Mouse (Mus musculus) megakaryocyte, embryonic 14.5 days (primary cell): ENCODE data around the gene Mcl1. TPM values are rescaled to one million over a fixed set of nuclear protein-coding genes. Genes with fewer than 3 reads are reported as not detected.

ENCODE experiments used
- H3K27me3 ChIP-seq: replicated peaks from 2 replicates; pipeline ENCODE3; 2012; ENCODE audit warnings: inconsistent platforms
- H3K36me3 ChIP-seq: replicated peaks from 2 replicates; pipeline ENCODE3; 2012; ENCODE audit warnings: low read length, inconsistent platforms, mixed read lengths
- H3K4me1 ChIP-seq: 2 replicates; pipeline ENCODE4 v1.6.1; 2012; ENCODE audit warnings: inconsistent platforms
- H3K4me3 ChIP-seq: replicated peaks from 2 replicates; pipeline ENCODE3; 2012; ENCODE audit warnings: moderate library complexity, mild to moderate bottlenecking, inconsistent platforms
- H3K9me3 ChIP-seq: 2 replicates; pipeline ENCODE4 v1.6.1; 2012; ENCODE audit warnings: inconsistent platforms
- FLI1 ChIP-seq: IDR thresholded peaks from 2 replicates; pipeline ENCODE4 v1.6.1; 2012; ENCODE audit warnings: low read length, inconsistent platforms, mixed read lengths
- GATA1 ChIP-seq: IDR thresholded peaks from 3 replicates; pipeline ENCODE4 v1.6.1; 2012; ENCODE audit warnings: mixed read lengths, low read length, inconsistent platforms, borderline replicate concordance
- polyA plus RNA-seq: library from polyadenylated mRNA; stranded (reverse); fragments of >175 nt; gene quantifications from 2 replicates; pipeline ENCODE4 v1.2.3, GENCODE M21; 2012; ENCODE audit warnings: low replicate concordance; ENCODE audit not compliant: insufficient read depth

Mcl1 gene
- polyA plus RNA-seq, 1 experiment = 222 TPM

- Histone ChIP-seq H3K27me3 (no peaks in the 10 kb centered on the region), H3K9me3 (no peaks in the 10 kb centered on the region), H3K36me3 (peaks cover 9% of the 10 kb centered on the region), H3K4me3 (no peak overlapping the region), H3K4me1 (peaks cover 76% of the 10 kb centered on the region)
- TF ChIP-seq GATA1 (no peak), FLI1 (no peak)
Observed at GRCm38 (mm10) chr3:95692677-95693076, 34.1 kb downstream of the Mcl1 start.

- Histone ChIP-seq H3K36me3 (peaks cover 5% of the 10 kb centered on the region), H3K27me3 (no peaks in the 10 kb centered on the region), H3K4me1 (peaks cover 68% of the 10 kb centered on the region), H3K9me3 (no peaks in the 10 kb centered on the region), H3K4me3 (no peak overlapping the region)
- TF ChIP-seq GATA1 = no peak
- TF ChIP-seq FLI1 = no peak
Observed at GRCm38 (mm10) chr3:95693821-95694807, 35.5 kb downstream of the Mcl1 start.

GRCm38 (mm10) chr3:95694808-95695703 lies 36.5 kb downstream of the Mcl1 start:
- TF ChIP-seq GATA1 (no peak), FLI1 (no peak)
- Histone ChIP-seq H3K27me3 (peaks cover 1% of the 10 kb centered on the region), H3K9me3 (no peaks in the 10 kb centered on the region), H3K4me3 (no peak overlapping the region), H3K36me3 (peaks cover 5% of the 10 kb centered on the region), H3K4me1 (peaks cover 67% of the 10 kb centered on the region)

- TF ChIP-seq FLI1 (no peak), GATA1 (no peak)
- Histone ChIP-seq H3K36me3 (peaks cover 5% of the 10 kb centered on the region), H3K4me3 (no peak overlapping the region), H3K4me1 (peaks cover 68% of the 10 kb centered on the region), H3K27me3 (peaks cover 5% of the 10 kb centered on the region), H3K9me3 (no peaks in the 10 kb centered on the region)
Observed at GRCm38 (mm10) chr3:95695796-95696195, 37.2 kb downstream of the Mcl1 start.

- TF ChIP-seq GATA1 (no peak), FLI1 (no peak)
- Histone ChIP-seq H3K4me3 (no peak overlapping the region), H3K4me1 (peaks cover 74% of the 10 kb centered on the region), H3K27me3 (peaks cover 5% of the 10 kb centered on the region), H3K36me3 (peaks cover 5% of the 10 kb centered on the region), H3K9me3 (no peaks in the 10 kb centered on the region)
Observed at GRCm38 (mm10) chr3:95696360-95696759, 37.8 kb downstream of the Mcl1 start.

GRCm38 (mm10) chr3:95698286-95698685 lies 39.7 kb downstream of the Mcl1 start:
- H3K36me3 ChIP-seq = peaks cover 3% of the 10 kb centered on the region
- H3K4me3 ChIP-seq = no peak overlapping the region
- H3K27me3 ChIP-seq = peaks cover 5% of the 10 kb centered on the region
- no peaks in the 10 kb centered on the region for H3K9me3 ChIP-seq
- H3K4me1 ChIP-seq = peaks cover 66% of the 10 kb centered on the region
- TF ChIP-seq GATA1 = no peak
- TF ChIP-seq FLI1 = no peak

- TF ChIP-seq FLI1 (no peak), GATA1 (no peak)
Observed at GRCm38 (mm10) chr3:95700233-95700681, 41.7 kb downstream of the Mcl1 start.

GRCm38 (mm10) chr3:95701085-95701484 lies 42.5 kb downstream of the Mcl1 start:
- Histone ChIP-seq H3K27me3 (peaks cover 5% of the 10 kb centered on the region), H3K4me3 (no peak overlapping the region), H3K9me3 (peaks cover 10% of the 10 kb centered on the region), H3K36me3 (peaks cover 7% of the 10 kb centered on the region), H3K4me1 (peaks cover 42% of the 10 kb centered on the region)
- TF ChIP-seq FLI1 = no peak
- TF ChIP-seq GATA1 = no peak

More at GRCm38 (mm10) chr3:95700233-95700681, 41.7 kb downstream of the Mcl1 start:
- Histone ChIP-seq H3K4me1 (peaks cover 49% of the 10 kb centered on the region), H3K36me3 (peaks cover 7% of the 10 kb centered on the region), H3K9me3 (peaks cover 10% of the 10 kb centered on the region), H3K4me3 (no peak overlapping the region), H3K27me3 (peaks cover 5% of the 10 kb centered on the region)

GRCm38 (mm10) chr3:95701877-95702540 lies 43.4 kb downstream of the Mcl1 start:
- Histone ChIP-seq H3K4me3 (no peak overlapping the region), H3K27me3 (peaks cover 5% of the 10 kb centered on the region), H3K9me3 (peaks cover 10% of the 10 kb centered on the region), H3K4me1 (peaks cover 40% of the 10 kb centered on the region), H3K36me3 (peaks cover 7% of the 10 kb centered on the region)
- no peak for TF ChIP-seq GATA1
- TF ChIP-seq FLI1 = no peak

GRCm38 (mm10) chr3:95703276-95703675 lies 44.7 kb downstream of the Mcl1 start:
- TF ChIP-seq FLI1 (no peak), GATA1 (no peak)
- peaks cover 46% of the 10 kb centered on the region for H3K4me1 ChIP-seq
- peaks cover 10% of the 10 kb centered on the region for H3K9me3 ChIP-seq
- H3K27me3 ChIP-seq = peaks cover 5% of the 10 kb centered on the region
- no peak overlapping the region for H3K4me3 ChIP-seq
- H3K36me3 ChIP-seq = peaks cover 7% of the 10 kb centered on the region
